Mouse (Mus musculus) retina, embryonic 14.5 days (tissue): ENCODE results near the gene Fam210b.

ENCODE experiments used
- DNase-seq: peaks from one replicate; pipeline ENCODE4 v3.0.0-alpha.2; 2015; ENCODE audit warnings: low spot score

The Fam210b gene

DNA sequence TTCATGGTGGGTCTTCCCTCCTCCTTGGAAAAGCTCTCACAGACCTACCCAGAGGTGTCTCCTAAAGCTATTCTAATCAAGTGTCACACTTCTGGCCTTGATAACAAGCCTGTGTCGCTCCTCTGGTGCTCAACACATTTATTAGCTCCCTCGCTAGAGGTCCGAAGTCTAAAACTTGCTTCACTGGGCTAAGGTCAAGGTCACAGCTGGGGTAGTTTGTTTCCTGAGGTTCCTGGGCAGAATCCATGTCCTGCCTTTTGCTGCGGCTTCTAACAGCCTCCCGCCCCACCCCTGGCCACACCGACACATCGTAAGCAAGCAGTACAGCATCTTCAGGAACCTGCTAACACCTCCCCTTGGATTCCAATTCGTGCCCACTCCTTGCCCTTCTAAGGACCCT lies 5.4 kb downstream of the Fam210b start:
- no peak for DNase-seq

DNA sequence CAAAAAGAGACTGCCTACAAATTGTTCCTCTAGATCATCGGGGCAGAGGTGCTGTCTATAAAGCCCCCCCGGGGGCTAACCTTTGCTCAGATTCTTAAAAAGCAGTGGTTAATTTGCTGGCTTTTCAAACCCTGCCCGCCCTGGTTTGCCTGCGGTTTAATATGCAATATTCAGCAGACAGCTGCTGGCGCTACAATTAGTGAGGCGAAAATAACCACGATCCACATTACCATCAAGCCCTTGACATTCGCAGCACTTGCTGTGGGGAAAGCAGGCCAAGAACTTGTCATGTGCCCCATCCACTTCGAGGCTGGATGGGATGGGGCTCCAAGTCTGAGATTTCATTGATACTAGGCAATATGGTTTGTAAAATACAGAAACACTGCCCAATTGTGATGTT lies 7.9 kb downstream of the Fam210b start:
- peak; percentile 74 for DNase-seq

DNA sequence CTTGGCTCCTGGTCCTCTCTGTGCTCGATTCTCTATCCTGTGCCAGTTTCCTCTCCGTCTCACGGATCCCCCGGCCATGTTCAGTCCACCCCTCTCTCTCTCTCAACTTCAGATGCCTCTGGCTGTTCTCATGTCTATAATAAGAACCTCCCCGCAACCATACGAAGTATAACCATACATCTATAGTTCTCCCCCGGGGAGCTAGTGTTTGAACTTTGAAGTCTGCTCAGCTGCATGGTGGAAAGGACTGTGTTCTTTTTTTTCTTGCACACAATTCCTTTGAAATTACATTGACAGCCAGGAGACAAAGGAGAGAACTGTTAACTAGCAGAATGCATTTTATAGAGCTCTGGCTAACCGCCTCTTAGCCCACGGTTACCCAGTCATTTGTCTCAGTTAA lies 9.4 kb downstream of the Fam210b start:
- DNase-seq = no peak

DNA sequence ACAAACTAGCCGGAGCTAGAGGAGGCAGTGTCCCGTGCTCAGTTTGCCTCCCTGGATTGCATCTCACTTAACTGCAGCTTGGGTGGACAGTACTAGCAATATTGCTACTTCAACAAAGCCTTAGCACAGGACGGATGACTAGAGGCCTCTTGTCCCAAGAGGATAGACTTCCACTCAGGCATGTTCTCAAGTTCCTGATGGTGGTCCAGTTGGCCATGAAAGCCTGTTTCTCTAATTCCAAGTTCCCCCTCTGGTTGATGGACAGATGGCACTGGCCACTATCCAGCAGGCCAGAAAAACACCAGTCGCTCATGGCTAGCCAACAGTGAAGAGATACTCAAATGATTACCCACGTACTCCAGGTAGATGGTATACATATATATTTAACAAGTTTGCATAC lies 10.5 kb downstream of the Fam210b start:
- no peak for DNase-seq

DNA sequence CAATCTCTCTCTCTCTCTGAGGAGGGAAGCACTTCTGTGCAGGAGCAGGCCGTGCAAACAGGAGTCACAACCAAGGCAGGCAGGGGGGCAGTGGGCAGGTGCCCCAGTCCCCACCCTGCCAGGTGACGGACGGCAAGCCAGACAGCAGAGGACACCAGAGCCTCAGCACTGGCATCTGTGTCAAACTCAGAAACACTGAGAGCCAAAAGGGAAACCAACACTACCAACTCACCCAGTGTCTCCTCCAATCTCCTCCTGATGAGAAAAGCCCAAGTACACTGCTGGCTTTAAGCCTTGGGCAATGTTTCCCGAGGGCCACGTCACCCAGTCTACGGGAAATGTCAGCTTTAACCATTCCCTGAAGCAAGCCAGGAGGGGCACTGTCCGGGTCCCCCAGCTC lies 17.8 kb downstream of the Fam210b start:
- DNase-seq = no peak

DNA sequence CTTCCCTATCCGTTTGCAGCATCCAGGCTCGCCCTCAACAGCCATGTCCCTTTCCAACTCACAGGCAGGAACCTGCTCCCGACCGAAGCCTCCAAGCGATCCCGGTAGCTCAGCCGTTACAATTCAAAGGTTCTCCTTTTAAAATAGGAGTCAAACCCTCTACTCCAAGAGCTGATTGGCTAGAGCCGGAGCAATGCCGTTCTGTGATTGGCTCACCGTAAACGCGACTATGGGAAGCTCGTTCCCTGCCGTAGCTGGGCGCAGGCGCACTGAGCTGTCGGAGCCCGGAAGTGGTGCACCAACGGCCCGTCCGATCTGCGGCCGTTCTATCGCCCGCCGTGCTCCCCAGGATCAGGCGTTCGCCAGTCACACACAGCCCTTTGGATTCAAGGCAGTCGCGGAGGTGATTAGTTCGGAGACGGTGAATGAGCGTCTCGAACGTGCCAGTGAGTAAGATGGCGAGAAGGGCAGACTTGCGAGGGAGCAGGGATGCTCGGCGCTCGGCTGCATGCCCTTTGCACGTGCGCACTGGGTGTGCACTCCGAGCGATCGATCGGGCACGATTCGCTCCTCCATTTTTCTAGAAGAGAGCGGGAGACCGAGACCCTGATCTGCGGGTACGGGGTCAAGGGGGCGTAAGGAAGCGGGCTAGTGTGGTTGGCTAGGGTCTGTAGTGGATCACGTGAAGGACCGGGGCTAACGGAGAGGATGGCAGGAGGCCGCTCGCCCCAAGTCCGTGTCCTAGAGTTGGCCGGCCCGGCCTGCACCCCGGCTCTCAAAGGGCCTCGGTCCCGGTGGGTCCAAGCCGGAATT lies 25.3 kb downstream of the Fam210b start, which contains the start of the genes Aurka and Cstf1:
TSS of gene Aurka (minus strand) at position 125 of the 813 bp plus-strand sequence.
TSS of gene Cstf1 (plus strand) at position 271 of the 813 bp plus-strand sequence.
- DNase-seq = peak; percentile 97

DNA sequence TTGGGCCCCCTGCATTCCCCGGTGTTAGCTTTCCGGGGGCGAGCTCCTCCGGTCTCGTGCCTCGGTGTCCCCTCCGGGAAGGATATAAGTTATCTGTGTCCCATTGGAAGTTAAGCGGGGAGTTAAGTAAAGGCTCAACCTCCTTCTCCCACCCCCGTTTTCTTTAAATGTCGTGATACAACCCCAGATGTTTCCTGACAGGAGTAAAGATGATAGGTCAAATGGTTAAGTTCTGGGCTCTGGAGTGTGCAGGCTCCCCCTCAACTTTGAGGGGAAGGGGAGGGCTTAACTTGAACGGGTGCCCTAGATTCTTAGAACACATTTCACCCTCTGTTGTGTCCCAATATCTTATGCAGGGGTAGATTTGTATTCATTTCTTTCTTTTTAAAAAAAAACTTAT lies 25.9 kb downstream of the Fam210b start:
- no peak for DNase-seq

DNA sequence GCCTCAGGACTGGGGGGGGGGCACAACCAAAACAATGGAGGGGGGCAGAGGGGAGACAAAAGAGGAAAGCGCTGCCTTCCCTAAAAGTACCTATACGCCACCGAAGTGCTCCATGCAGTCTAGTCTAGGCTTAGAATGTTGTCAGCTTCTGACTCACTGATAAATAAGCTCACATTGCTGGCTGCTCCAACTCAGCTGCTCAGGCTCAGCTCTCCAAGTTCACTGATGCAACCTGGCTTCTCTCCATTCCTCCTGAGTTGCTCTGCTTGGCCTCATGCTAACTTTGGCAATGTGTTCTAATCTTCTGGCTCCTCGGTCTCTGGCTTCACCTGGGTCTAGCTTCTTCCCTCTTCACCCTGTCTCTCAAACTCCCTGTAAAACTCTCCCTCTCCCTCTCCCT lies 31.2 kb downstream of the Fam210b start:
- no peak for DNase-seq

DNA sequence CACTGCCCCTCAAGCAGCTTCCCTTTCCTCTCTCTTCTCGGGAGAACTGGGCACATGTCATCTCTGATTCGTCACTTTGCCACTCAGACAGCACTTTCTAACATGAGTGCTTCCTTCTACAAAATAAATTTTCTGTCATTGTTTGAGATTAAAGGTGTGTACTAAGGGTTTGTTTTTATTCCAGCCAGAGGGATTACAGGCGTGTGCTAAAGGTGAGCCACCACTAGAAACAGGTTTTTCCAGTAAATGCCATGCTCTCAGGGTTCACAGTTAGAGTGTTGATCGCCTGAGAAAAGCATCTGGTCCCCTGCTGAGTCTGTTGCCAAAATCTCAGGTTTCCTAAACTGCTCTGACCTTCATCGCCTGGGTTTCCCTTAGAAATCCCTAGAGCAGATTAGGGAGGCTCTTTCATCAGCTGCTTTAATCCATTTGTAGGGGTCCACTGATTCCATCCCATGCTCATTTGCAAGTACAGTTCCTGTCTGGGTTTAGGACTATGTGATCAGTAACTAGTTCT lies 31.7 kb downstream of the Fam210b start:
- DNase-seq = no peak

DNA sequence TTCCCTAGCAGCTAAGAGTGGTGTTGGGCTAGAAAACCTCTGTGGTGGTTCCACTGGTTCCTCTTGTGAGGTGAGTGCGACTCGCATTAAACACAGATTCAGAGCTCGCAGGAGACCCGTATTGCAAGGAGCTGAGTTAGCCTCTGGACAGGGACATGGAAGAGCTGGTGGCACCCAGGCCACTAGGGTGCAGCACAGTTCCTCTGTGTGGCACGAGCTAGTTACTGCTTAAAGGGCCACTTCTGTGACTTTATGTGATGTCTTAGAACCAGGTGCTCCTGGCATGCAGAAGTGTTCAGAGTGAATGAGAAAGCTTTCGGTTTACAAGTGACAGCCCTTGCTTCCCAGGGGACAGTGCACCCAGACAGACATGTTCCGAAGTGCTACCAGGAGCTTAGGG lies 33.0 kb downstream of the Fam210b start:
- peak; percentile 54 for DNase-seq

DNA sequence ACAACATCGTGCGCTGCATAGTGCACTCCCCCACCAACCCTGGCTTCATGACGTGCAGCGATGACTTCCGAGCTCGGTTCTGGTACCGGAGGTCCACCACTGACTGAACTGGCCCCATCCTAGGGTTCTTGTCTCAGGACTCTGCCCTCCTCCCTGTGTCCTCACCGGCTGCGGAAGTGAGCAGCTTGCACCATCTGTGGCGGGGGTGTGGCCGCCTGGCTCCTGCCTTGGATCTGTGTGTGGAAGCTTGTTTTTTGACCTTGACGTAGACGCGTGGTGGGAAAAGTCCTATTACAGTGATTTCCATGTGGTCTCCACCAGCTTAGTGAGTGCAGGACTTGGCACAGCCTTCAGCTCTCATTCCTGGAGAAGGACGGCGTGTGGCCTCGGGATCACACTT lies 35.1 kb downstream of the Fam210b start:
- no peak for DNase-seq

DNA sequence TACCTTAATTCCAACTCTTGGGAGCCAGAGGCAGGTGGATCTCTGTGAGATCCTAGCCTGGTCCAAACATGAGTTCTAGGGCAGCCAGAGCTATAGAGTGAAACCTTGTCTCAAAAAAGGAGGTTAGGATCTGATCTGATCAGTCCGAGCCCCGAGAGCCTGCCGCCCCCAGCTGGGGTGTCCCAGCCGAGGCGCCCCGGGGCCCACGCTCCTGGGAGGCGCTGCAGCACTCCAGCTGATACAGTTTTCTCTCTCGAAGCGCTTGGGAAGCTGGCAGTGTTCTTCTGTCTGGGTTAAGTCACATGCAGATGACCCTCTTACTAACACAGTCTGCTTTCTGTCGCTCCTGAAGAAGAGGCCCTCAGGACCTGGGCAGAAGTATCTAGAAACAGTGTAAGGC lies 36.0 kb downstream of the Fam210b start:
- no peak for DNase-seq

DNA sequence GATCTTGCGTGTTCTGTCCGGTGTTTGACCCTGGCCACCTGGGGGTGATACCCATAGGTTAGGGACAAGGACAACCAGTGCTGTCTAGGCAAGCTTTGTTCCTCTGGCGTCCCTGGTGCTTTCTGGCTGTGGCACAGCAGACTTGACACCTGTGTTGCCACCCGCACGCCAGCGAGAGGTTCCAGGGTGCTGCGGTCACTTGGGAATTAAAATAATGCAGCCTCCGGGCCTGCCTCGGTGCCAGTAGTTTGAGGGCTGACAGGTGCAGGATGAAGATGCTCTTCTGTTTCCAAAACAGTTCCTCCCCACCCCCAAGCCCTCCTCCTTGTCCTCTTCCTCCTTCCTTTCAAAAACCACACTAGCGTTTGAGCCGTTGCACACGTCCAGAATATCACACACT lies 36.5 kb downstream of the Fam210b start:
- no peak for DNase-seq

DNA sequence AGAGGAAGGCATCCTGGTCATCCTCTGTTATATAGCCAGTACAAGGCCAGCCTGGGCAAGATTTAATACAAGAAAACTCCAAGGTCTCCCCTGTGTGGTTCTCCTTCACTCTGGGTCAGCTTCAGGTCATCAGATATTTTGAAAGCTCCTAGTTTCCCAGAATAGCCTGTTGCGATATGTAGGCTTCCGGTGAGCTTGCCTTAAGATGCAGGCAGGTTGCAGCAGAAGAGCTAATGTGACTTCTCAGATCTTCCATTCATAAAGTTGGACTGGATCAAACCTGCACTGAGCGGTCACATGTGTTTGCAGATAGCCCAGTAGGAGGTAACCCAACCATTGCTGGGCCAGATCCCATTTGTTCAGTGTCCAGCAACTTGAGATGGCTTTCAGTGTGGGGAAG lies 39.4 kb downstream of the Fam210b start:
- DNase-seq = no peak

DNA sequence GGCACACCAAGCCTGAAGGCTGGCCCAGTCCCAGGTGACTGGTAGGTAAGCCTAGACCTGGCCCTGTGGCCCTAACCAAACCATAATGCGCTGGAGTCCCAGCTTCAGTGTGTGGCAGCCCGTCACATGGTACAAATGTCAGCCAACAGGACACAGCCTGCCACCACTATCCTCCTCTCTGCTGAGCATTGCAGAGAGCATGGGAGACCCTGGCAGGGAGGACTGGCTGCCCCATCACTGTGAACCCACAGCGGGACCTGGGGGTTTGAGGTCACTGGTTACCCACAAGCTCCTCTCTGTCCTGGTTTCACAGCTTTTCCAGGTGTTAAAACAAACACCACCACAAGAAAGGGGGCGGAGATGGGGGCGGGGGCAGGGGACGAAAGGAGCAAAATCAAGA lies 45.0 kb downstream of the Fam210b start:
- no peak for DNase-seq

DNA sequence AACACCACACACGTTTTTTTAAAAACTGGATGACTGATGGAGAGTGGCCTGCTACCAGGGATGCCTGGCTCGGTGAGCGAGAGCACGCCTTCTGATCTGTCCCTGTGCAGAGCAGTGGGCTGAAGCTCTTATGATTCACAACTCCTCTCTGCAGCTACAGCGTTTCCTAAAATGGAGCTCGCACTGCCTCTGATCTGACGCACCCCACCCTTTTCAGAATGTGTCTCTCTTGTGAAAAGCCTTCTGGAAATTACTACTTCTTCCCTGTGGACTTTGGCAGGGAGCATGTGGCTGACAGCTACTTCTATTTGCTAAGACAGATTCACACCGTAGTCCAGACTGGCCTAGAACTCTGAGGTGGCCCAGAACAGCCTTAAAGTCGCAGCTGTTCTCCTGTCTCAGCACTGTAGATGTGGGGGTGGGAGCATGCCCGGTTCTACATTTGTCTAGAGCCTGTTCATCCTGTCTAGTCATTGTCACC lies 46.7 kb downstream of the Fam210b start:
- DNase-seq = no peak

DNA sequence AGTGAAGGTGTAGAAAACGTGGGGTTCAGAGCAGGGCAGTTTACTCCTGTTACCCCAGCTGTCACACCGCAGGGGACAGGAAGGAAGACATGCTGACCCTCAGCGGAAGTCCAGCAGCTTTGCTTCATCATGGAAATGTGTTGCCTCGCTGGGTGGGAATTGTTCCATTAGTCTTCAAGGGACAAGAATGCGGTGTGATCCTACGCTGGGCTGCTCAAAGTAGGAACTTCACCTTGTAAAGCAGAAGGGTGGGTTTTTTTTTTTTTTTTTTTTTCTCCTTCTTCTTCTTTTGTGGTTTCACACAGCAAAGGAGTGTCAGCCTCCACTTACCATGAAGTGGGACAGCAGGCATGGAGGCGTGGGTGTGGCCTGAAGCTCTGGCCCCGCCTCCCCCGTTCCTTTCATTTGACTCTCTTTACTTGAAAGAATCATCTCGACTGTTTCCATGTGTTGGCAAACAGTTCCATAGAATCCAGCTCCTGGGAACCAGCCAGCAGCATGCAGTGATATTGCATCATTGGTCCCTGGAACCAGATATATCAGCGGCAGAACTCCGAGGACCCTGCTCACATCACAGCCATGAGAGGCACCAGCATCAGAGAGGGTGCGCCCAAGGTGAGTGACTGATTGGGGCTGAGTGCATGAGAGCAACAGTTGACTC lies 48.2 kb downstream of the Fam210b start, which contains the start of gene Cass4:
TSS of gene Cass4 (plus strand) at position 404 of the 661 bp plus-strand sequence.
- no peak for DNase-seq

DNA sequence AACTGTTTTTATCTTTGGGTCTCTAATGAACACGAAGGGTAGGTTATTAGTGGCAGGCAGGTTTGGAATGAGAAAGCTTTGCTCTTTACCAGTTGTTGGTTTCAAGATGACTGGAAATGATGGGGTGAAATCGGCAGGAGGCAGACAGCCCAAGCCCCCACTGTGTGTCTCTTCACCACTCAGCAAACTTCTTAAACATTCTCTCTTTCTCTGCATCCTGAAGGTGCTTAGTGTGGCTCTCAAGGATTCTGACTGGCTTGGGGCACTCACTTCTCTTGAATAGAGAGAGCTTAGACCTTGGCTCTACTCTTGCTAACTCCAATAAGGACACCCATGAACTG lies 48.7 kb downstream of the Fam210b start:
- no peak for DNase-seq

DNA sequence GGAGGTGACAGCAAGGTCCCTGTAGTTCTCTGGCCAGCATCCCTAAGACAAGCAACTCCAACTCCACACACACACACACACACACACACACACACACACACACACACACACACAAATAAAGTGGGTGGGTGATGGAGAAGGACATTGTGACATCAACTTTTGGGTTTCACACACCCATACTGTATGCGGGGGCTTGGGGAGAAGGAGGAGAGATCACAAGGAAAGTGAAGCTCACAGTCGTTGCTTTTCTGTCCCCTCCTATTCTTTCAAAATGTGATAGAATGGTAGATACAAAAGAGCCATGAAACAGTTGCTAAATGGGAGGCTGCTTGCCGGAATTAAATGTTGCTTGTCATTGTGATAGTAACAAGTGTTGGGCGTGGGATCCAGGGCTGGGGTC lies 49.3 kb downstream of the Fam210b start:
- no peak for DNase-seq

DNA sequence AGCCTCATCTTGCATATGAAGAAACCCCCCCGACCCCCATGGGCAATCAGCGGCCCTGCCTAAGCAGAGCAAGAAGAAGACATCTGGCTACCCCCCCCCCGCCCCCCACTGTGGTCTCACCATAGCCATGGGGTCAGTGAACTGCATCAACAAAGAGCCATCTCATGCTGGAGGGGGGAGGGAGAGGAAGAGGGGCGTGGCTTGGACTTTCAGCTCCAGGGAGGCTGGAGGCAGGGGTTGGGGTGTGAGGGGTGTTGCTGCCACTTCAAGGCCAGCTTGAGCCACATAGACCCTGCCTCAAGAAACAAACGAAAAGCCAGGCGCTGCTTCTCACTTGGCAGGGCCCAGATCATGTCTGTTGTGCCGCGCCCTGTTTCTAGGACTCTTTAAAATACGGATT lies 50.6 kb downstream of the Fam210b start:
- DNase-seq = no peak

DNA sequence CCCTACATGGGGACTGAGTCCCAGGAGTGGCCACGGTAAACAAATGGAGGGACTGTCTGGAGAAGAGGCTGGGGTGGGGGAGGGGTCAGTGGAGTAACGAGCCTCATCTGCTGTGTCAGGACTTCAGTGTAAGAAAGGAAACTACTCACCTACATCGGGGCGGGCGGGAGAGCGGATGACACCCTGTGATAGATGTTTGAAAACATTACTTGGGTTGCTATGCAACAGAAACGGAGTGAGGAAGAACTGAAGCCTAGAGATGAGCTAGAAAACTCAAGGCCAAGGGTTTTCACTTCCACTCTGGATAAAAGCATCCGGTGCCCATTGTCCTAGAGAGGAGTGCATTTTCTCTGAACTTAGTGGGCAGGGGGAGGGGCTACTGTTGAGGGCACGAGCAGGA lies 54.5 kb downstream of the Fam210b start:
- DNase-seq = no peak

DNA sequence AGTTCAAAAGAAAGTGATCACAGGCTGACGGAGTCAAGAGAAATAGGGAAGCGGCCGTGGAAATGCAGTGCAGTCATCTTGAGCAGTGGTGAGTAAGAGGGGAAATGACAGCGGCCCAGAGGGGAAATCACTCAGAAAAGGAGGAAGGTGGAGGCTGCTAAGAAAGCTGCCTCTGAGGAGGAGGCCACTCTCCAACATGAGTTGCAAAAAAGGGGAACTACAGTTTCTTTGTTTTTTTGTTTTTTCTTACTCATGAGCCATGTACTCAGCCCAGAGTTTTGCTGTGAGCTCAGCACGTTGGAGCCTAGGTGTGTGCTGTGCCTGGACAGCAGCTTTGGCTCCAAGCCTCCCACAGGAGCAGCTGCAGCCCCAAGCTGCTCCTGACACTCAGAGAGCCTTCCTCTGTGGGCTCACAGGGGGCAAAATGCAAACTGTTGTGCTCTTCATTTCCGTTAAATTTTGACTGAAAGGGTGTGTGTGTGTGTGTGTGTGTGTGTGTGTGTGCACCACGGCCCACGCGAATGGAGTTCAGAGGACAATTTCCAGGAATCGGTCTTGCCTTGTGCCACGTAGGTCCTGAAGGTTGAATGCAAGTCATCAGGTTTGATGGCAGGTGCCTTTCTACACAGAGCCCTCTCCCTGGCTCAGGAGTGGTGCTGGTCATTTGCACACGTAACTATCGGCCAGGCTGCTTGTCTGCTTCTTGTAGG lies 55.9 kb downstream of the Fam210b start:
- DNase-seq = no peak

DNA sequence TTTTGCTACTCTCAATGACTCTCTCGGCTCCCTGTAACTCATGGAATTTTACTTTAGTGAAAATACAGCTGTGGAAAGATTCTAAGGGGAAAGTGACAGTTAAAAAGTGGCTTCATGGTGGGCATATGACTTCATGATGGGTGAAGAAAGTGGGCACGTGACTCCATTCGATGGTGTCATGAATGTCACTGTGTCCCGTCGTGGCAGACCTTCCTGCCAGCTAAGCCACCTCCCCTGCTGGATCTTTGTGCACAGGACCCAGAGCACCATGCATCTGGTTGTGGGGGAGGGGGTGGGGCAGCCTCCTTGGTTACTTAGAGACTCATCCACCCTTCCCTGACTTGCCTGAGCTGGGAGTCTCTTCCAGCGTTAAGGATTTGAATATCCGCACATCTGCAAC lies 58.9 kb downstream of the Fam210b start:
- DNase-seq = no peak
